Mouse (Mus musculus): ENCODE measurements around the gene Trdn.

Gene Trdn

GRCm38 (mm10) chr10:33080254-33080653, at the start of gene Trdn:
Gene Trdn, plus strand, starts transcription at chr10:33080554.
- DNase-seq (ENCODE audit: low spot score in 2 of 2): no peak

- no peak for DNase-seq (ENCODE audit: low spot score in 2 of 2)
These were observed 19.6 kb upstream of the Trdn start for GRCm38 (mm10) chr10:33060771-33061170.

- no peak for DNase-seq (ENCODE audit: low spot score in 2 of 2)
These were observed 14.8 kb upstream of the Trdn start for GRCm38 (mm10) chr10:33065566-33065965.

GRCm38 (mm10) chr10:33073126-33073525, 7.2 kb upstream of the Trdn start:
- no peak for DNase-seq (ENCODE audit: low spot score in 2 of 2)

GRCm38 (mm10) chr10:33082151-33082844, 1.9 kb downstream of the Trdn start:
- DNase-seq (ENCODE audit: low spot score in 2 of 2): no peak

- no peak for DNase-seq (ENCODE audit: low spot score in 2 of 2)
These were observed 2.7 kb downstream of the Trdn start for GRCm38 (mm10) chr10:33082961-33083626.

GRCm38 (mm10) chr10:33083627-33084158, 3.3 kb downstream of the Trdn start:
- no peak for DNase-seq (ENCODE audit: low spot score in 2 of 2)

GRCm38 (mm10) chr10:33088403-33088802, 8.0 kb downstream of the Trdn start:
- no peak for DNase-seq (ENCODE audit: low spot score in 2 of 2)

- no peak for DNase-seq (ENCODE audit: low spot score in 2 of 2)
These were observed 12.0 kb downstream of the Trdn start for GRCm38 (mm10) chr10:33092400-33092799.

GRCm38 (mm10) chr10:33107942-33108341, 27.6 kb downstream of the Trdn start:
- DNase-seq (ENCODE audit: low spot score in 2 of 2): no peak

GRCm38 (mm10) chr10:33123028-33123427, 42.7 kb downstream of the Trdn start:
- no peak for DNase-seq (ENCODE audit: low spot score in 2 of 2)

GRCm38 (mm10) chr10:33144911-33145310, 64.6 kb downstream of the Trdn start:
- no peak for DNase-seq (ENCODE audit: low spot score in 2 of 2)

- DNase-seq (ENCODE audit: low spot score in 2 of 2): no peak
These were observed 99.6 kb downstream of the Trdn start for GRCm38 (mm10) chr10:33179731-33180631.

- DNase-seq (ENCODE audit: low spot score in 2 of 2): no peak
These were observed 108.7 kb downstream of the Trdn start for GRCm38 (mm10) chr10:33189031-33189430.

- no peak for DNase-seq (ENCODE audit: low spot score in 2 of 2)
These were observed 115.6 kb downstream of the Trdn start for GRCm38 (mm10) chr10:33195919-33196318.

GRCm38 (mm10) chr10:33198257-33198656, 117.9 kb downstream of the Trdn start:
- DNase-seq (ENCODE audit: low spot score in 2 of 2): no peak

- no peak for DNase-seq (ENCODE audit: low spot score in 2 of 2)
These were observed 130.1 kb downstream of the Trdn start for GRCm38 (mm10) chr10:33210411-33210810.

- DNase-seq (ENCODE audit: low spot score in 2 of 2): no peak
These were observed 173.6 kb downstream of the Trdn start for GRCm38 (mm10) chr10:33253911-33254310.

GRCm38 (mm10) chr10:33256202-33256601, 175.8 kb downstream of the Trdn start:
- no peak for DNase-seq (ENCODE audit: low spot score in 2 of 2)

GRCm38 (mm10) chr10:33304982-33305381, 224.6 kb downstream of the Trdn start:
- no peak for DNase-seq (ENCODE audit: low spot score in 2 of 2)

- DNase-seq (ENCODE audit: low spot score in 2 of 2): no peak
These were observed 272.7 kb downstream of the Trdn start for GRCm38 (mm10) chr10:33353026-33353425.

- no peak for DNase-seq (ENCODE audit: low spot score in 2 of 2)
These were observed 286.2 kb downstream of the Trdn start for GRCm38 (mm10) chr10:33366521-33366920.

All from spleen, postnatal 36 days (tissue).